Mouse (Mus musculus) liver, embryonic 16.5 days (tissue): Measurements from ENCODE around the gene Fbln2. TPM values are rescaled to one million over a fixed set of nuclear protein-coding genes. Genes with fewer than 3 reads are reported as not detected.

ENCODE experiments used
- ATAC-seq: fragments of 200-750 bp; cut with Nextera tagmentation; 2 replicates; pipeline ENCODE4 v1.8.0; 2017; ENCODE audit warnings: low read depth, mild to moderate bottlenecking, moderate number of reproducible peaks, moderate library complexity
- H3K27ac ChIP-seq: fragments of 300-500 bp; sonication (generic); 2 replicates; pipeline ENCODE4 v1.5.1; 2014; ENCODE audit warnings: mild to moderate bottlenecking, low read length
- H3K27me3 ChIP-seq: fragments of 300-500 bp; sonication (generic); 2 replicates; pipeline ENCODE4 v1.6.1; 2014; ENCODE audit warnings: low read depth, low read length, mixed read lengths; ENCODE audit not compliant: control insufficient read depth, insufficient read depth
- H3K36me3 ChIP-seq: fragments of 300-500 bp; sonication (generic); 2 replicates; pipeline ENCODE4 v1.6.1; 2014; ENCODE audit warnings: mild to moderate bottlenecking; ENCODE audit not compliant: control insufficient read depth, insufficient read depth
- H3K4me1 ChIP-seq: fragments of 300-500 bp; sonication (generic); 2 replicates; pipeline ENCODE4 v1.6.1; 2014; ENCODE audit warnings: low read depth, low read length, mixed read lengths; ENCODE audit not compliant: control insufficient read depth
- H3K4me2 ChIP-seq: fragments of 300-500 bp; sonication (generic); 2 replicates; pipeline ENCODE4 v1.6.1; 2014; ENCODE audit warnings: low read depth, low read length, mixed read lengths
- H3K4me3 ChIP-seq: fragments of 300-500 bp; sonication (generic); 2 replicates; pipeline ENCODE4 v1.5.1; 2014; ENCODE audit warnings: low read depth, mild to moderate bottlenecking, low read length
- H3K9ac ChIP-seq: fragments of 300-500 bp; sonication (generic); 2 replicates; pipeline ENCODE4 v1.6.1; 2014; ENCODE audit warnings: low read depth, low read length
- H3K9me3 ChIP-seq: fragments of 300-500 bp; sonication (generic); replicated peaks from 2 replicates; pipeline ENCODE4 v1.6.1; 2016; ENCODE audit warnings: low read length; ENCODE audit not compliant: control insufficient read depth
- WGBS: fragments of 180-500 bp; shearing (Covaris S2); extraction: QIAGEN DNeasy Blood & Tissue Kit; methylation state at CpG from one replicate; pipeline ENCODE4 v1.1.7; 2014; ENCODE audit not compliant: insufficient replicate concordance; 5-methylcytosine and 5-hydroxymethylcytosine counted together
- polyA plus RNA-seq: library from polyadenylated mRNA; unstranded; fragments of >200 nt; fragmentation: Nextera tagmentation; extraction: Ambion mirVana; gene quantifications from 2 replicates; pipeline ENCODE4 v1.2.1, GENCODE M21; 2015

The Fbln2 gene
- polyA plus RNA-seq, 1 experiment from 2014 or later, result 8.0 TPM

DNA sequence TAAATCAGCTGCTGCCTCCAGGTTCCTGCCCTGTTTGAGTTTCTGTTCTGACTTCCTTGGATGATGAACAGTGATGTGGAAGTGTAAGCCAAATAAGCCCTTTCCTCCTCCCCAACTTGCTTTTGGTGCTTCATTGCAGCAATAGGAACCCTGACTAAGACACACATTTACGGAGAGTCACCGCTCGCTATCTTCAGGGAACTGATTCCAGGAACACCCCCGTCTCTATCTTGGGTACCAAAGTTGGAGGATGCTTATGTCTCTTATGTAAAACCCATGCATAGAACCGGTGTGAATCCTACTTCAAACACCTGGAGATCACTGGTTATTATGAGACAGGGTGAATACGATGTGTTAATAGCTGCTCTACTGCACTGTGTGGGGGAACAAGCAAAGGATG is 31.1 kb downstream of the Fbln2 start:
- Histone ChIP-seq H3K9me3 (no peaks in the 10 kb centered on the region), H3K27me3 (no peaks in the 10 kb centered on the region), H3K4me1 (no peaks in the 10 kb centered on the region), H3K9ac (no peak overlapping the region), H3K4me3 (no peak overlapping the region), H3K27ac (no peak overlapping the region), H3K4me2 (no peak overlapping the region), H3K36me3 (no peaks in the 10 kb centered on the region)
- no peak for ATAC-seq
- 63% methylated on average over 6 of the region's 6 CpGs for WGBS

DNA sequence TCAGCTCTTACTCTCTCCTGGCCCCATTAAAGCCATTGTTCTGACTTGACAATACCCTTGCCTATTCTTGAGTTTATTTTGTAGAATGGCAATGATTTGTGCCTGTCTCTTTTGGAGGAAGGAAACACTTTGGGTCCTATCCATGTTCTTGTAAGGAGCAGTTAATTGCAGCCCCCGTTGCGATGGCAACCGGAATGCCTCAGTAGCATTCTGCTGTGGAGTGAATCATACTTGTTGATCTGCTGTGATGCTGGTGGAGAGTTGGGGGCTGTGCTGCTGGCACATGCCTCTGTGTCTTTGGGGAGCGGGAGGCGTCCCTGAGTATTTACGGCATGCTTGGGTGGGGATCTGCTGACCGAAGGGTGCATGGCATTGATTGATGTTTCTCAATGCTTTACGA is 32.1 kb downstream of the Fbln2 start:
- Histone ChIP-seq H3K4me3 (no peak overlapping the region), H3K27me3 (no peaks in the 10 kb centered on the region), H3K9me3 (no peaks in the 10 kb centered on the region), H3K27ac (no peak overlapping the region), H3K4me1 (no peaks in the 10 kb centered on the region), H3K4me2 (no peak overlapping the region), H3K36me3 (no peaks in the 10 kb centered on the region), H3K9ac (no peak overlapping the region)
- 53% methylated on average over 8 of the region's 8 CpGs for WGBS
- ATAC-seq, result no peak

DNA sequence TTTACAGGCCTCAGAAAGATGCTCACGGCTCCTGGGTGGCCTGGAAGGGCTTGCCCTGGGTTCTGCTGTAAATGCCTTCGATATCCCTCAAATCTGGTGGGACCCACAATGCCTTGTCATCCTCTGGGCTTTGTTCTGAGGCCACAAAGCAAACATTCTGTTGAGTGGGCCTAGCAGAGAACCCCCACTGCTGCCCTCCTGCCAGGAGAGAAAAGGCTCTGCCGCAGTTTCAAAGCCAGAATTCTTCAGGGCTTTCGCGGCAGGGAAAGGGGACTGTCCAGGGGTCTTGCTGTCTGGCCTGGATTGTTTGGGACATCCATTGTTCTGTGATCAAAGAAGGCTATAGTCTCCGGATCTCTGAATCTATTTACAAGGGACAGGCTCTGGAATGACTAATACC is 33.1 kb downstream of the Fbln2 start:
- Histone ChIP-seq H3K27ac (no peak overlapping the region), H3K9me3 (no peaks in the 10 kb centered on the region), H3K27me3 (no peaks in the 10 kb centered on the region), H3K9ac (no peak overlapping the region), H3K4me2 (no peak overlapping the region), H3K4me1 (no peaks in the 10 kb centered on the region), H3K4me3 (no peak overlapping the region), H3K36me3 (no peaks in the 10 kb centered on the region)
- WGBS, result 33% methylated on average over 6 of the region's 6 CpGs
- ATAC-seq, result no peak

DNA sequence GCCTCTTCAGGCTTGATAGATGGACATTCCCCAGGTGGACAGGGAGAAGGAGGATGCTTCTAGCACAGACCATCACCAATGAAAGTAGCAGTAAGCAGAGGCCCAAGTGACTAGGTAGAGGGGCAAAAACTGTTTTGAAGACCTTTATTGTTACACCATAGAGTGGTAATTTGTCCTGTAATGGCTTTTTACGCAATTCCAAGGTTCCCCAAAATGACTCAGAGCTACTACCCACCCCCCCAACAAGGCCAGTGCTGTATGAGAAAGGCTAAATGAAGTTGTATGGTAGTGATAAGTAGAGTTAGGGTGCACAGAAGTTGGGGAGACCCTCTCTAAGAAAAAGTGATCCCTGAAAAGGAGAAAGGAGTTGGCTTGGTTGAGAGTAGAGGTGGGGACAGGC is 35.1 kb downstream of the Fbln2 start:
- no peaks in the 10 kb centered on the region for H3K27me3 ChIP-seq

DNA sequence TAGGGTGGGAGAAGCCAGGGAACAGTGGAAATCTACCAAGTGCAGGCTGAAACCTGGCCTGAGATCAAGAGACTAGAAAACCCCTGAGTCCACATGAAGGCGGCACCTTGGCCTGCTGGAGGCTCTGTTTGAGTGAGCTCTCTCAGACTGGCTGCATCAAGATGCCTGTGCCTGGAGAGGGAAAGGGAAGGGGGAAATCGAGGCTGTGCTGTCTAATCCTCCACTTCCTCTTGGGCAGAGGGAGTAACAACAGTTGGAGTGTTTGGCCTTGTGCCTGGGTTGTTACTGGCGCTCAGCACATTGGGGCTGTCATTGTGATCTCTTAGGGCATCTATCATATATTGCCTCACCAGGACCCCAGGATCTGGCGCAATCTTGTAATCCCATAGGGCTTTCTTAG is 36.4 kb downstream of the Fbln2 start:
- ATAC-seq, result no peak
- WGBS, result 49% methylated on average over 4 of the region's 4 CpGs
- H3K9ac ChIP-seq, result no peak overlapping the region
- H3K4me3 ChIP-seq, result no peak overlapping the region
- H3K9me3 ChIP-seq, result no peaks in the 10 kb centered on the region
- no peak overlapping the region for H3K4me2 ChIP-seq
- no peaks in the 10 kb centered on the region for H3K36me3 ChIP-seq
- no peaks in the 10 kb centered on the region for H3K4me1 ChIP-seq
- no peak overlapping the region for H3K27ac ChIP-seq
- no peaks in the 10 kb centered on the region for H3K27me3 ChIP-seq

More for the DNA sequence above, 35.1 kb downstream of the Fbln2 start:
- Histone ChIP-seq H3K4me3 (no peak overlapping the region), H3K27ac (no peak overlapping the region), H3K9ac (no peak overlapping the region), H3K4me2 (no peak overlapping the region), H3K36me3 (no peaks in the 10 kb centered on the region), H3K4me1 (no peaks in the 10 kb centered on the region), H3K9me3 (no peaks in the 10 kb centered on the region)
- ATAC-seq, result no peak
- 47% methylated on average over 1 of the region's 1 CpGs for WGBS

DNA sequence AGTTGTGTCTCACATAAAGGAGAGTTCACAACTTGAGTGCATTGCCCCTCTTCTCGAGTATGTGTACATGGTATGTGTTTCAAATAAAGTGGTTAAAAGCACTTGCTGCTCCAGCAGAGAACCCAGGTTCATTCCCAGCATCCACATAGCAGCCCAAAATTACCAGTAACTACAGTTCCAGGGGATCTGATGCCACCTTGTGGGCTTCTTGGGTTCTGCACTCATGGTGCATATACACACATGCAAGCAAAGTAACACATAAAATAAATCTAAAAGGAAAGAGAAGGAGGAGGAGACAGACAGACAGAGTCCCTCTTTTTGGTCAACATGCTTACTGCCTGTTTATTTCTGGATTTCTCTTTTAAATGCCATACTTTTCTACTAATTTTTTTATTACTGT is 37.5 kb downstream of the Fbln2 start:
- H3K4me3 ChIP-seq, result no peak overlapping the region
- H3K27ac ChIP-seq, result no peak overlapping the region
- no peak overlapping the region for H3K9ac ChIP-seq
- no peaks in the 10 kb centered on the region for H3K4me1 ChIP-seq
- 51% methylated on average over 1 of the region's 1 CpGs for WGBS
- no peaks in the 10 kb centered on the region for H3K27me3 ChIP-seq
- H3K36me3 ChIP-seq, result no peaks in the 10 kb centered on the region
- H3K4me2 ChIP-seq, result no peak overlapping the region
- no peaks in the 10 kb centered on the region for H3K9me3 ChIP-seq
- ATAC-seq, result no peak

DNA sequence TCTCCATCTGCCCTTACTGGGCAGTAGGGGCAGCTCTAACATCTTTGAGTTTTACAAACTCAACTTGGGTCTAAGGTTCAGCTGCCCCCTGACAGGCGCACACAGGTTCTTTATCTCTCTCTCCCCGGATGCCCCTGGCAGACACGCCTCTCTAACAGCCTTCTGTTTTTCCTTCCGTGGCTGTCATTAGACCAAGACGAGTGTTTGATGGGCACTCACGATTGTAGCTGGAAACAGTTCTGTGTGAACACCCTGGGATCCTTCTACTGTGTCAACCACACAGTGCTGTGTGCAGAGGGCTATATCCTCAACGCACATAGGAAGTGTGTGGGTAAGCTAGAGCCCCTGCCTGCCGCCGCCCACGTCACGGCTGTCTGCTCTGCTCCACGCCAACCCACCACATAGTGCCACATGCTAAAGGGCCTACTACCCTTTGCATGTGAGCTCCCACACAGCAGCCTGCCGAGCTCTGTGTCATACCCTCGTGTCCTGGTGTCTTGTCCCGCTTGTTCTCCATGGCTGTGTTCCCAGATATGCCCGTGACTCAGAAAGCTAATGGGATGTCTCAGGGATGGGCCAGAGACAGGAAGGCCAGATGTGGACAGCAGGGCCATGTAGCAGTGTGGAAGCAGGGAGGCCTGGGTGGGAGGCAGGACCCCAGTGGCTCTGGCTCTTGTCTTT is 47.3 kb downstream of the Fbln2 start:
- H3K4me1 ChIP-seq, result no peaks in the 10 kb centered on the region
- H3K9me3 ChIP-seq, result no peaks in the 10 kb centered on the region
- H3K27ac ChIP-seq, result no peak overlapping the region
- no peak overlapping the region for H3K9ac ChIP-seq
- H3K36me3 ChIP-seq, result no peaks in the 10 kb centered on the region
- no peak overlapping the region for H3K4me2 ChIP-seq
- H3K27me3 ChIP-seq, result no peaks in the 10 kb centered on the region
- ATAC-seq, result no peak
- no peak overlapping the region for H3K4me3 ChIP-seq
- 48% methylated on average over 16 of the region's 16 CpGs for WGBS

DNA sequence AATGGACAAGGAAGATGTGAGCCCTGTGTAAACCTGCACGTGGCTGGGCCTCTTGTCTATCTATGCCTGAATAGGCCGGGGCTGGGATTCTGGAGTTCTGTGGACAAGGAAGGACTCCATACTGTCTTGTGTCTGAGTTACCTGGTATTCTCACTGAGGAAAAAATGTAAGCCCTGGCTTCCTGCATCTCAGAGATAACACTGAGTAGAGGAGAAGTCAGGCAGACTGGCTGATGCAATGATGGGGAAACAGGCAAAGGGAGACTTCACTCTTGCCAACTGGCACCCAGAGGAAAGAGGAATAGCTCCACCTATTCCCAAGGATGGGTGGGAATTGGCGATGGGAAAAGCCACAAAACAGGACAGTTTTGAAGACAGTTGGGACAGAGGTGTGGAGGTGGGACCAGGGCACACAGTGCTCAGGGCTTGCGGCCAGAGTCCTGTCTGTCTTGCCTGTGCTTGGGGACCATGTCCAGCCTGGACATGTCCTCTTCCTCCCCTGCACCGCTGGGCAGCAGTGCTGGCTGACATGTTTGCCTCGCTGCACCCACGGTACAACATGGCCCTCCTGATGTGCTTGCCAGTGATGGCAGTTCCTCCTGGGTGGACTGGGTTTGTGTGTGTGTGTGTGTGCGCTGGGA is 48.2 kb downstream of the Fbln2 start:
- Histone ChIP-seq H3K4me1 (no peaks in the 10 kb centered on the region), H3K9me3 (no peaks in the 10 kb centered on the region), H3K36me3 (no peaks in the 10 kb centered on the region), H3K27ac (no peak overlapping the region), H3K9ac (no peak overlapping the region), H3K27me3 (no peaks in the 10 kb centered on the region), H3K4me2 (no peak overlapping the region), H3K4me3 (no peak overlapping the region)
- ATAC-seq, result no peak
- 60% methylated on average over 8 of the region's 8 CpGs for WGBS

DNA sequence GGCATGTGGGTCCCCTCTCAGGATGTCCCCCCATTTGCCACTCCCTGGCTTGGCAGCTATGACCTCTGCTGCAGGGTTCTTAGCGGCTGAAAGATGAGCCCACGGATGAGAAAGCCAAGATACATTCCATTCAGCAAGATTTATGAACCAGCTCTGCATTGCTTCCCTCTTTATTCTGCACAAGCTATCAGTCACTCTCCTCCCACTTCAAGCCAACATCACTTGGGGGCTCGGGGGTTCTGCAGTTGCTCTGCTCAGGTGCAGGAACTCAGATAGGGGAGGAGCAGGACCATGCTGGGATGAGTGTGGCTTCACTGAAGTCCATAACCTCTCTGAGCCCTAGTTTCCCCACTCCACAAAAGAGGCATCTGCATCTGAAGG is 48.7 kb downstream of the Fbln2 start:
- H3K36me3 ChIP-seq, result no peaks in the 10 kb centered on the region
- 43% methylated on average over 3 of the region's 3 CpGs for WGBS

More for the DNA sequence above, 48.7 kb downstream of the Fbln2 start:
- Histone ChIP-seq H3K4me1 (no peaks in the 10 kb centered on the region), H3K27ac (no peak overlapping the region), H3K27me3 (no peaks in the 10 kb centered on the region), H3K4me2 (no peak overlapping the region), H3K4me3 (no peak overlapping the region), H3K9ac (no peak overlapping the region), H3K9me3 (no peaks in the 10 kb centered on the region)
- no peak for ATAC-seq
